Mouse (Mus musculus) neural tube, embryonic 11.5 days (tissue): ENCODE data around the gene D16Ertd472e. TPM values are rescaled to one million over a fixed set of nuclear protein-coding genes. Genes with fewer than 3 reads are reported as not detected.
A peak's percentile ranks its signal among the peaks of the same experiment; 100 is the strongest.

Experiments used
- ATAC-seq: fragments of 200-750 bp; cut with Nextera tagmentation; 2 replicates; pipeline ENCODE4 v1.8.0; 2017; ENCODE audit warnings: moderate number of reproducible peaks, mild to moderate bottlenecking, moderate TSS enrichment, moderate library complexity; ENCODE audit not compliant: insufficient read depth, low FRiP score, low TSS enrichment
- DNase-seq: peaks from one replicate; pipeline ENCODE4 v3.0.0-alpha.2; 2015; ENCODE audit warnings: low spot score
- H3K27ac ChIP-seq: fragments of 300-500 bp; sonication (generic); 2 replicates; pipeline ENCODE4 v1.5.1; 2014; ENCODE audit warnings: low read depth, mild to moderate bottlenecking, low read length
- H3K27me3 ChIP-seq: fragments of 300-500 bp; sonication (generic); 2 replicates; pipeline ENCODE4 v1.6.1; 2014; ENCODE audit warnings: mild to moderate bottlenecking, low read length, mixed read lengths; ENCODE audit not compliant: control insufficient read depth, insufficient read depth
- H3K36me3 ChIP-seq: fragments of 300-500 bp; sonication (generic); 2 replicates; pipeline ENCODE4 v1.6.1; 2014; ENCODE audit warnings: mild to moderate bottlenecking, low read length, moderate library complexity, mixed read lengths; ENCODE audit not compliant: control insufficient read depth, insufficient read depth
- H3K4me1 ChIP-seq: fragments of 300-500 bp; sonication (generic); 2 replicates; pipeline ENCODE4 v1.6.1; 2014; ENCODE audit warnings: low read length, mixed read lengths; ENCODE audit not compliant: control insufficient read depth, insufficient read depth
- H3K4me2 ChIP-seq: fragments of 300-500 bp; sonication (generic); 2 replicates; pipeline ENCODE4 v1.6.1; 2014; ENCODE audit warnings: low read depth, mild to moderate bottlenecking, moderate library complexity
- H3K4me3 ChIP-seq: fragments of 300-500 bp; sonication (generic); 2 replicates; pipeline ENCODE4 v1.5.1; 2014; ENCODE audit warnings: low read depth, low read length
- H3K9ac ChIP-seq: fragments of 300-500 bp; sonication (generic); 2 replicates; pipeline ENCODE4 v1.6.1; 2014; ENCODE audit warnings: mild to moderate bottlenecking, low read length
- H3K9me3 ChIP-seq: fragments of 300-500 bp; sonication (generic); 2 replicates; pipeline ENCODE4 v1.6.1; 2016; ENCODE audit warnings: low read length; ENCODE audit not compliant: control insufficient read depth
- WGBS: fragments of 180-500 bp; shearing (Covaris S2); extraction: QIAGEN DNeasy Blood & Tissue Kit; methylation state at CpG from one replicate; pipeline ENCODE4 v1.1.7; 2014; 5-methylcytosine and 5-hydroxymethylcytosine counted together
- polyA plus RNA-seq: library from polyadenylated mRNA; unstranded; fragments of >200 nt; fragmentation: Nextera tagmentation; extraction: Ambion mirVana; gene quantifications from 2 replicates; pipeline ENCODE4 v1.2.1, GENCODE M21; 2014

The D16Ertd472e gene
- polyA plus RNA-seq = 16.7 and 17.3 TPM in 2 replicates

GRCm38 (mm10) chr16:78576478-78577084 is at the start of gene D16Ertd472e:
Gene D16Ertd472e, minus strand, starts transcription at chr16:78576708.
- ATAC-seq (peak; percentile 98), DNase-seq (peak; percentile 93)
- no peaks in the 10 kb centered on the region for H3K27me3 ChIP-seq
- H3K4me1 ChIP-seq = peaks cover 9% of the 10 kb centered on the region
- no peaks in the 10 kb centered on the region for H3K9me3 ChIP-seq
- WGBS = under 1% methylated on average over 70 of the region's 70 CpGs
- H3K4me2 ChIP-seq = peak within 1 kb of the TSS; percentile 71
- H3K9ac ChIP-seq = peak within 1 kb of the TSS; percentile 86
- H3K27ac ChIP-seq = peak within 1 kb of the TSS; percentile 90
- no peaks in the 10 kb centered on the region for H3K36me3 ChIP-seq
- H3K4me3 ChIP-seq = peak within 1 kb of the TSS; percentile 77

DNA sequence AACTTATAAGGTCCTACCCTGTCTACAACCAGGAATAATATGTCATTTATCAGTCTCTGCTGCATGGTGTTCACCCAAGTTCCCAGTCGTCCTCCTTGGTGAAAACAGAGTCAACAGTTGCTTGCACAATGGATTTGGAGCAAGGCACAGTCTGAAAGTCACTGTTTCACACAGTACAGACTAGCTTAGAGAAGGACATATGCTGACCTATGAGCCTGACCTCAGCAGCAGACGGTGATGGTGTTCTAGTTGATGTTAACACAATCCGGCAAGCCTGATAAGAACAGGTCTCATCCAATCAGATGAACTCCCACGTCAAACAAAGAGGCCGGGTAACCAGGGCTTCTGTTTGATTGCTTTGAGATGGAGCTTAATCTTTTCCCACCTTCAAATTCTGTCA is 46.2 kb upstream of the D16Ertd472e start:
- no peaks in the 10 kb centered on the region for H3K27me3 ChIP-seq
- H3K27ac ChIP-seq = no peak overlapping the region
- no peaks in the 10 kb centered on the region for H3K9me3 ChIP-seq
- 77% methylated on average over 5 of the region's 5 CpGs for WGBS
- no peak overlapping the region for H3K9ac ChIP-seq
- ATAC-seq (no peak), DNase-seq (no peak)
- no peaks in the 10 kb centered on the region for H3K4me1 ChIP-seq
- H3K4me2 ChIP-seq = no peak overlapping the region
- H3K36me3 ChIP-seq = no peaks in the 10 kb centered on the region
- H3K4me3 ChIP-seq = no peak overlapping the region

DNA sequence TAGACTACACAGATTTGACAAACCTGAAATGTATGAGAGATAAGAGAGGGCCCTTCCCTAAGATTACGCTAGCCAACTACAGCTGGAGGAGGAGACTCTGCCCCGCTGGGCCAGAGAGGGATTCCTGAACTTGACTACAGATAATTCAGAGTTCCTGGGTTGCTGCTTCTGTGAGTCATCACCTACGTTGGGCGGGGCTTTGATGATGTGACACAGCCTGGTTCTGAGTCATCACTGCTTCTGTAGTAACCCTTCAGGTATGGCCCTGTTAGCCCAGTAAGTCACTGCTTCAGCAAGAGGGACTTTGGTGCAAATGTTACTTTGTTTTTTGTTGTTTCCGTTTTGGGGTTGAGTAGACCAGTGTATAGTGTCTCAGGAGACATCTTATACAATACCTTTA is 42.9 kb upstream of the D16Ertd472e start:
- DNase-seq (no peak), ATAC-seq (no peak)
- no peaks in the 10 kb centered on the region for H3K36me3 ChIP-seq
- H3K4me1 ChIP-seq = no peaks in the 10 kb centered on the region
- H3K27me3 ChIP-seq = no peaks in the 10 kb centered on the region
- H3K4me3 ChIP-seq = no peak overlapping the region
- H3K4me2 ChIP-seq = no peak overlapping the region
- 88% methylated on average over 5 of the region's 5 CpGs for WGBS
- H3K27ac ChIP-seq = no peak overlapping the region
- no peak overlapping the region for H3K9ac ChIP-seq
- no peaks in the 10 kb centered on the region for H3K9me3 ChIP-seq

GRCm38 (mm10) chr16:78617757-78618532 is 41.4 kb upstream of the D16Ertd472e start:
- no peak for ATAC-seq
- H3K27me3 ChIP-seq = no peaks in the 10 kb centered on the region
- H3K4me2 ChIP-seq = no peak overlapping the region
- no peaks in the 10 kb centered on the region for H3K9me3 ChIP-seq
- no peak for DNase-seq
- H3K27ac ChIP-seq = no peak overlapping the region
- H3K4me3 ChIP-seq = no peak overlapping the region
- H3K4me1 ChIP-seq = no peaks in the 10 kb centered on the region
- no peak overlapping the region for H3K9ac ChIP-seq
- 95% methylated on average over 11 of the region's 11 CpGs for WGBS
- no peaks in the 10 kb centered on the region for H3K36me3 ChIP-seq

GRCm38 (mm10) chr16:78606202-78606601 is 29.7 kb upstream of the D16Ertd472e start:
- Histone ChIP-seq H3K4me3 (no peak overlapping the region), H3K9me3 (peaks cover 2% of the 10 kb centered on the region; the same call in 1 of the 2 replicates), H3K36me3 (no peaks in the 10 kb centered on the region), H3K27ac (no peak overlapping the region), H3K27me3 (no peaks in the 10 kb centered on the region), H3K4me1 (no peaks in the 10 kb centered on the region), H3K4me2 (no peak overlapping the region), H3K9ac (no peak overlapping the region)
- no peak for DNase-seq
- no peak for ATAC-seq
- WGBS = 72% methylated on average over 4 of the region's 4 CpGs

DNA sequence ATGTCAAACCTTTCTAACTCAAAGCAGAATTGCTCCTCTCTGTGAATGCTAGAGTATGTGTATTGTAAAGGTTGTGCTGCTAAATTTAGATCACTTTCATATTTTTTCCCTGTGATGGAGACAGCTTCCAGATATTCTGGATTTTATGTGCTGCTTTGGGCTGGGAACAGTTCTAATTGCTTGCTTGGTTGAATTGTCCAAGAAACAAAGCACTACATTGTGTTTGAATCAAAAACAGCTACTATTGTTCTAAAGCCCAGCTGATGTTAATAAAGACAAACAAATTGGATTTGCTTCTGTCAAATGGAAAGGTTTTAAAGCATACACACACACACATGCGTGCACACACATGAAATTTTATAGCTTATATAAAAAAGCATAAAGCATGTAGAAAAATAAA is 22.4 kb upstream of the D16Ertd472e start:
- no peak overlapping the region for H3K4me2 ChIP-seq
- ATAC-seq = no peak
- no peak overlapping the region for H3K4me3 ChIP-seq
- H3K27ac ChIP-seq = no peak overlapping the region
- no peaks in the 10 kb centered on the region for H3K36me3 ChIP-seq
- H3K9ac ChIP-seq = no peak overlapping the region
- H3K9me3 ChIP-seq = peaks cover 2% of the 10 kb centered on the region; the same call in 1 of the 2 replicates
- no peaks in the 10 kb centered on the region for H3K27me3 ChIP-seq
- H3K4me1 ChIP-seq = no peaks in the 10 kb centered on the region
- no peak for DNase-seq
- 95% methylated on average over 1 of the region's 1 CpGs for WGBS

GRCm38 (mm10) chr16:78596381-78596780 is 19.9 kb upstream of the D16Ertd472e start:
- ATAC-seq = no peak
- H3K4me1 ChIP-seq = no peaks in the 10 kb centered on the region
- WGBS = 71% methylated on average over 2 of the region's 2 CpGs
- no peaks in the 10 kb centered on the region for H3K9me3 ChIP-seq
- H3K27me3 ChIP-seq = no peaks in the 10 kb centered on the region
- H3K9ac ChIP-seq = no peak overlapping the region
- DNase-seq = no peak
- H3K4me2 ChIP-seq = no peak overlapping the region
- H3K27ac ChIP-seq = no peak overlapping the region
- H3K4me3 ChIP-seq = no peak overlapping the region
- no peaks in the 10 kb centered on the region for H3K36me3 ChIP-seq

DNA sequence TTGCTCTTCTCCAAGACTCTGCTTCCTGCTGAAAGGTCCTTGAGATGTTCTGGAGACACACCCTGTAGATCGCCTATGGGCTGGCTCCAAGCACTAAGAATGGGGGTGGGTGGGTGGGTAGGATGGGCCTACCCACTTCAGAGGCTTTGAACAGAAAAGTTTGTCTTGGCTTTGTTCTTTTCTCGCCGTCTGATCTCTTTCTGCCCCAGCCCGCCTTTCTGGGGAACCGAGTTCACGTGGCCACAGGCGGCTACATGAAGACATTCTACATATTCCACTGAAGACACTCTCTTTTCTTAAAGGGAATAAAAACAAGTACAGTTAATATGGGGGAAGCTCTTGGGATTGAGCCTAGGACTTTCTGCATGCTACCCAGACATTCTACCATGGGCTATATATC is 19.3 kb upstream of the D16Ertd472e start:
- no peaks in the 10 kb centered on the region for H3K27me3 ChIP-seq
- H3K36me3 ChIP-seq = no peaks in the 10 kb centered on the region
- no peak overlapping the region for H3K4me2 ChIP-seq
- no peak for DNase-seq
- 95% methylated on average over 7 of the region's 7 CpGs for WGBS
- H3K4me1 ChIP-seq = no peaks in the 10 kb centered on the region
- ATAC-seq = no peak
- no peak overlapping the region for H3K9ac ChIP-seq
- H3K9me3 ChIP-seq = no peaks in the 10 kb centered on the region
- no peak overlapping the region for H3K27ac ChIP-seq
- H3K4me3 ChIP-seq = no peak overlapping the region

DNA sequence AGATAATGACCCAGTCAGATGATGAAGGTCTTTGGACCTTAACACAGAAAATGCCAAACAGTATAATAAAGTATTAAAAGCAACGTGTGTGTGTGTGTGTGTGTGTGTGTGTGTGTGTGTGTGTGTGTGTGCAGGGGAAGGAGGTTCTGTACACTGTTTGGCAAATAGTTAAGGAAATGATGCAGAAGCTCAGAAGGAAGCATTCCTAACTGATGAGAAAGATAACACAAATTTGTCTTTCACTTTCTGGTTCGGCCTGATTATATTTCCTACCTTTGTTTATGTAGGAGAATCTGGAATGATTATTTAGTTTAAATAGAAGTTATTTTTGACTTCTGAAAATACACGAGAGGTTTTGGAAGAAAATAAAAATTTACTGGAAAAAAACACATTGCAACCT is 17.6 kb upstream of the D16Ertd472e start:
- WGBS = 84% methylated on average over 3 of the region's 3 CpGs
- H3K27me3 ChIP-seq = no peaks in the 10 kb centered on the region
- H3K9me3 ChIP-seq = no peaks in the 10 kb centered on the region
- H3K9ac ChIP-seq = no peak overlapping the region
- H3K4me2 ChIP-seq = no peak overlapping the region
- no peaks in the 10 kb centered on the region for H3K36me3 ChIP-seq
- DNase-seq (no peak), ATAC-seq (no peak)
- H3K27ac ChIP-seq = no peak overlapping the region
- no peak overlapping the region for H3K4me3 ChIP-seq
- no peaks in the 10 kb centered on the region for H3K4me1 ChIP-seq
